Comparison of ENCODE assay signal across 8 mouse cellular contexts in genomic region chr6:145210056-145210680, GRCm38 (mm10). TPM values are rescaled to one million over a fixed set of nuclear protein-coding genes. Genes with fewer than 3 reads are reported as not detected.
A peak's percentile ranks its signal among the peaks of the same experiment; 100 is the strongest.
DNase-seq lines count a peak whose midpoint lies in the region; ATAC-seq and TF ChIP-seq lines count a peak whose summit lies in the region.

No protein-coding gene starts in this region.

- dilution Hi-C loops in CH12.LX (cut with MboI; ENCODE audit: extremely low pct_ligation_motif_present, extremely low pct_unique_long_range_greater_than_20kb, low sequenced_read_pairs) = no loop called here

- H3K36me3 ChIP-seq in CH12.LX (replicated peaks in 1 of 2; ENCODE audit: control insufficient read depth in 1 of 2, insufficient read depth in 1 of 2, low read length in 1 of 2) = peaks cover 3 to 16% of the 10 kb centered on the region in 2 experiments
- no peaks in the 10 kb centered on the region for H3K36me3 ChIP-seq in forebrain, embryonic 11.5 days (ENCODE audit: control insufficient read depth, insufficient read depth, low read length)
- no peaks in the 10 kb centered on the region for H3K36me3 ChIP-seq in liver, embryonic 12.5 days

- H3K79me2 ChIP-seq in CH12.LX (replicated peaks; ENCODE audit: control insufficient read depth, extremely low read depth, insufficient read depth, poor library complexity, severe bottlenecking) = 0 out of 2 replicates have a peak, but pooled peaks cover 2% of the 10 kb centered on the region

- no peak for DNase-seq in gastrocnemius, adult 2 months
- no peak for DNase-seq in gastrocnemius, postnatal 10 days
- DNase-seq in CH12.LX (ENCODE audit: extremely low read depth) = no peak
- DNase-seq in forebrain, embryonic 11.5 days (ENCODE audit: low spot score) = no peak
- no peak for DNase-seq in gastrocnemius, postnatal 4 days (ENCODE audit: low spot score in 2 of 2)
- no peak for DNase-seq in retina, embryonic 14.5 days (ENCODE audit: low spot score)
- no peak for DNase-seq in spleen, adult 18-20 months

- no peak for TF ChIP-seq CTCF in gastrocnemius, adult 2 months (IDR thresholded peaks at IDR 0.05)
- no peak for TF ChIP-seq CTCF in CH12.LX (conservative IDR thresholded peaks at IDR 0.05 in 1 of 2, IDR thresholded peaks at IDR 0.05 in 1 of 2; ENCODE audit: low read depth in 2 of 2, low read length in 2 of 2)

- peak overlapping the region; percentile 46; the same call in 1 of the 2 replicates for H3K9ac ChIP-seq in CH12.LX (ENCODE audit: insufficient read depth, low read depth)
- no peak overlapping the region; the same call in 1 of the 2 replicates for H3K9ac ChIP-seq in forebrain, embryonic 11.5 days (ENCODE audit: low read length)
- H3K9ac ChIP-seq in liver, embryonic 12.5 days = peak overlapping the region; percentile 28; the same call in 1 of the 2 replicates

- no peak for TF ChIP-seq POLR2A in CH12.LX (IDR thresholded peaks at IDR 0.05; ENCODE audit: low read depth, low read length)

- H3K27me3 ChIP-seq in CH12.LX (replicated peaks) = peaks cover 3% of the 10 kb centered on the region
- no peaks in the 10 kb centered on the region for H3K27me3 ChIP-seq in forebrain, embryonic 11.5 days (ENCODE audit: control insufficient read depth, insufficient read depth, low read length)
- no peaks in the 10 kb centered on the region for H3K27me3 ChIP-seq in liver, embryonic 12.5 days (replicated peaks)

- peak overlapping the region; percentile 93 for H3K4me3 ChIP-seq in gastrocnemius, adult 2 months
- peak overlapping the region; percentile 60 to 85 (median 66) for H3K4me3 ChIP-seq in CH12.LX (replicated peaks in 1 of 3; ENCODE audit: low read depth in 2 of 3, low read length in 2 of 3, poor library complexity in 1 of 3)
- peak overlapping the region; percentile 57 for H3K4me3 ChIP-seq in forebrain, embryonic 11.5 days (ENCODE audit: low read depth, low read length)
- peak overlapping the region; percentile 83 for H3K4me3 ChIP-seq in liver, embryonic 12.5 days

- ATAC-seq in forebrain, embryonic 11.5 days (replicated peaks; ENCODE audit: low FRiP score) = no peak
- ATAC-seq in liver, embryonic 12.5 days = no peak

- in situ Hi-C loops in CH12.LX (cut with MboI; ENCODE audit: low pct_ligation_motif_present, low pct_unique_long_range_greater_than_20kb, low sequenced_read_pairs) = no loop called here

- peak overlapping the region; percentile 61; the same call in 1 of the 2 replicates for H3K27ac ChIP-seq in gastrocnemius, adult 2 months
- no peak overlapping the region for H3K27ac ChIP-seq in CH12.LX (ENCODE audit: insufficient read depth, low read depth)
- H3K27ac ChIP-seq in forebrain, embryonic 11.5 days (ENCODE audit: low read depth, low read length) = no peak overlapping the region
- H3K27ac ChIP-seq in liver, embryonic 12.5 days = no peak overlapping the region

- no peak for TF ChIP-seq RAD21 in CH12.LX (IDR thresholded peaks at IDR 0.05; ENCODE audit: low read depth, low read length)

- no peak for TF ChIP-seq EP300 in CH12.LX (IDR thresholded peaks at IDR 0.05; ENCODE audit: low read length)

- peak overlapping the region; percentile 86 for H3K4me2 ChIP-seq in CH12.LX (ENCODE audit: insufficient read depth, low read depth, poor library complexity, severe bottlenecking)
- H3K4me2 ChIP-seq in forebrain, embryonic 11.5 days (ENCODE audit: low read depth, low read length, severe bottlenecking) = peak overlapping the region; percentile 69
- peak overlapping the region; percentile 93 for H3K4me2 ChIP-seq in liver, embryonic 12.5 days

- 45% methylated on average over 8 of the region's 8 CpGs for WGBS in forebrain, embryonic 11.5 days
- WGBS in liver, embryonic 12.5 days (ENCODE audit: insufficient replicate concordance) = 43% methylated on average over 8 of the region's 8 CpGs

- intact Hi-C loops in gastrocnemius, adult 2 months (cut with DNase I) = loop anchor here (5.0 kb wide), 1 partner anchor 37 kb away; no protein-coding TSS in a partner anchor

- H3K4me1 ChIP-seq in CH12.LX (ENCODE audit: control insufficient read depth in 1 of 2, insufficient read depth in 2 of 2) = peaks cover 3 to 17% of the 10 kb centered on the region in 2 experiments; a peak in 2 of 4 replicates
- peaks cover 6% of the 10 kb centered on the region; the same call in 1 of the 2 replicates for H3K4me1 ChIP-seq in forebrain, embryonic 11.5 days (replicated peaks; ENCODE audit: control insufficient read depth, insufficient read depth, low read length)
- H3K4me1 ChIP-seq in liver, embryonic 12.5 days = peaks cover 22% of the 10 kb centered on the region

- H3K9me3 ChIP-seq in CH12.LX (replicated peaks; ENCODE audit: low read length) = no peaks in the 10 kb centered on the region
- H3K9me3 ChIP-seq in forebrain, embryonic 11.5 days (ENCODE audit: control insufficient read depth, low read length) = no peaks in the 10 kb centered on the region
- H3K9me3 ChIP-seq in liver, embryonic 12.5 days (replicated peaks) = no peaks in the 10 kb centered on the region

TF ChIP-seq in CH12.LX, 34 proteins besides CTCF, POLR2A, EP300 and RAD21:
- no peak for TF ChIP-seq ZMIZ1 (IDR thresholded peaks at IDR 0.05; ENCODE audit: low read depth, low read length)
- TF ChIP-seq MAX (IDR thresholded peaks at IDR 0.05; ENCODE audit: low read length) = no peak
- TF ChIP-seq PAX5 (IDR thresholded peaks at IDR 0.05; ENCODE audit: low read length) = no peak
- TF ChIP-seq HCFC1 (IDR thresholded peaks at IDR 0.05; ENCODE audit: low read depth, low read length) = no peak
- no peak for TF ChIP-seq TCF12 (IDR thresholded peaks at IDR 0.05; ENCODE audit: low read depth, low read length)
- no peak for TF ChIP-seq CHD1 (IDR thresholded peaks at IDR 0.05; ENCODE audit: low read depth, low read length)
- no peak for TF ChIP-seq MEF2A (IDR thresholded peaks at IDR 0.05; ENCODE audit: borderline replicate concordance, low read depth, low read length)
- no peak for TF ChIP-seq NRF1 (IDR thresholded peaks at IDR 0.05; ENCODE audit: low read depth, low read length)
- no peak for TF ChIP-seq ELF1 (IDR thresholded peaks at IDR 0.05; ENCODE audit: low read depth, low read length)
- no peak for TF ChIP-seq UBTF (IDR thresholded peaks at IDR 0.05; ENCODE audit: low read depth, low read length)
- TF ChIP-seq RCOR1 (conservative IDR thresholded peaks at IDR 0.05; ENCODE audit: low read depth, low read length) = no peak
- no peak for TF ChIP-seq E2F4 (IDR thresholded peaks at IDR 0.05; ENCODE audit: insufficient replicate concordance, low read depth, low read length)
- no peak for TF ChIP-seq ETS1 (conservative IDR thresholded peaks at IDR 0.05; ENCODE audit: low read depth, low read length)
- TF ChIP-seq MAZ (IDR thresholded peaks at IDR 0.05; ENCODE audit: low read depth, low read length) = no peak
- no peak for TF ChIP-seq USF1 (IDR thresholded peaks at IDR 0.05; ENCODE audit: low read depth, low read length)
- TF ChIP-seq JUND (conservative IDR thresholded peaks at IDR 0.05; ENCODE audit: low read depth, low read length) = no peak
- no peak for TF ChIP-seq MAFK (IDR thresholded peaks at IDR 0.05; ENCODE audit: insufficient replicate concordance, low read length)
- TF ChIP-seq TBP (conservative IDR thresholded peaks at IDR 0.05; ENCODE audit: low read depth, low read length) = no peak

RNA-seq across cellular contexts. Expression of gene Casc1, which starts 0.6 kb away (rescaled TPM):
- under 1 TPM; 0.18 to 0.36 TPM for total RNA-seq in gastrocnemius, adult 2 months (2021)
- total RNA-seq in gastrocnemius, postnatal 10 days (2021) = under 1 TPM; 0.19 to 0.29 TPM
- 0.21 and 0.25 TPM in 2 replicates for total RNA-seq in CH12.LX (2012; rRNA removed)
- total RNA-seq in CH12.LX (2014; rRNA removed) = 0.21 and 0.30 TPM in 2 replicates
- 0.33 and 0.41 TPM in 2 replicates for polyA plus RNA-seq in CH12.LX (2012; ENCODE audit: insufficient read length, low read depth)
- 0.48 and 0.73 TPM in 2 replicates for polyA plus RNA-seq in forebrain, embryonic 11.5 days (2014; fragmentation: Nextera tagmentation; extraction: Ambion mirVana)
- polyA plus RNA-seq in liver, embryonic 12.5 days (2016; fragmentation: Nextera tagmentation; extraction: Ambion mirVana) = 0.13 TPM in 2 replicates
- total RNA-seq in gastrocnemius, postnatal 4 days (2021) = under 1 TPM; 0.39 to 0.59 TPM

RNA-seq across cellular contexts. Expression of gene Etfrf1, which starts 0.8 kb away (rescaled TPM):
- total RNA-seq in gastrocnemius, adult 2 months (2021) = 10 to 100 TPM; 51.1 to 66.7 TPM
- total RNA-seq in gastrocnemius, postnatal 10 days (2021) = 10 to 100 TPM; 58.8 to 64.4 TPM
- 10.8 and 11.6 TPM in 2 replicates for total RNA-seq in CH12.LX (2012; rRNA removed)
- 29.9 and 35.7 TPM in 2 replicates for total RNA-seq in CH12.LX (2014; rRNA removed)
- polyA plus RNA-seq in CH12.LX (2012; ENCODE audit: insufficient read length, low read depth) = 20.2 and 21.9 TPM in 2 replicates
- polyA plus RNA-seq in forebrain, embryonic 11.5 days (2014; fragmentation: Nextera tagmentation; extraction: Ambion mirVana) = 29.9 and 32.8 TPM in 2 replicates
- 16.6 and 16.7 TPM in 2 replicates for polyA plus RNA-seq in liver, embryonic 12.5 days (2016; fragmentation: Nextera tagmentation; extraction: Ambion mirVana)
- total RNA-seq in gastrocnemius, postnatal 4 days (2021) = 10 to 100 TPM; 50.6 to 51.4 TPM

RNA-seq across cellular contexts. Expression of gene Kras, which starts 39.9 kb away (rescaled TPM):
- 10 to 100 TPM; 13.2 to 21.2 TPM for total RNA-seq in gastrocnemius, adult 2 months (2021)
- 10 to 100 TPM; 24.1 to 27.6 TPM for total RNA-seq in gastrocnemius, postnatal 10 days (2021)
- total RNA-seq in CH12.LX (2012; rRNA removed) (5.9 and 7.6 TPM in 2 replicates), CH12.LX (2014; rRNA removed) (18.8 and 22.3 TPM in 2 replicates)
- 32.8 and 44.6 TPM in 2 replicates for polyA plus RNA-seq in CH12.LX (2012; ENCODE audit: insufficient read length, low read depth)
- 134 and 144 TPM in 2 replicates for polyA plus RNA-seq in forebrain, embryonic 11.5 days (2014; fragmentation: Nextera tagmentation; extraction: Ambion mirVana)
- polyA plus RNA-seq in liver, embryonic 12.5 days (2016; fragmentation: Nextera tagmentation; extraction: Ambion mirVana) = 74.5 and 75.9 TPM in 2 replicates
- 10 to 100 TPM; 37.0 to 40.8 TPM for total RNA-seq in gastrocnemius, postnatal 4 days (2021)
